Mouse (Mus musculus): ENCODE results near the gene Tbl3. TPM values are rescaled to one million over a fixed set of nuclear protein-coding genes. Genes with fewer than 3 reads are reported as not detected.
A peak's percentile ranks its signal among the peaks of the same experiment; 100 is the strongest.

The Tbl3 gene
- polyA plus RNA-seq, 1 experiment from 2014 or later: 94.5 TPM

GRCm38 (mm10) chr17:24737135-24737810, 29.8 kb upstream of the Tbl3 start:
- WGBS: 24% methylated on average over 8 of the region's 8 CpGs
- H3K4me3 ChIP-seq (replicated peaks): peak overlapping the region; percentile 68
- ATAC-seq (replicated peaks; ENCODE audit: low FRiP score): no peak
- H3K27ac ChIP-seq: 0 out of 2 replicates have a peak overlapping the region, but pooled peaks have one; percentile 81
- peaks cover 18% of the 10 kb centered on the region for H3K4me1 ChIP-seq
- H3K36me3 ChIP-seq: peaks cover 24% of the 10 kb centered on the region
- H3K9me3 ChIP-seq (replicated peaks): no peaks in the 10 kb centered on the region
- H3K27me3 ChIP-seq: no peaks in the 10 kb centered on the region
- peak overlapping the region; percentile 87 for H3K4me2 ChIP-seq
- H3K9ac ChIP-seq: peak overlapping the region; percentile 66

GRCm38 (mm10) chr17:24736330-24737051, 29.0 kb upstream of the Tbl3 start, which contains the start of gene Msrb1:
TSS of gene Msrb1 (plus strand) at chr17:24736642.
- Histone ChIP-seq H3K9me3 (replicated peaks) (no peaks in the 10 kb centered on the region), H3K27me3 (no peaks in the 10 kb centered on the region), H3K27ac (peak within 1 kb of the TSS; percentile 81), H3K9ac (peak within 1 kb of the TSS; percentile 66), H3K4me3 (replicated peaks) (peak within 1 kb of the TSS; percentile 68), H3K4me1 (peaks cover 18% of the 10 kb centered on the region), H3K4me2 (peak within 1 kb of the TSS; percentile 87), H3K36me3 (peaks cover 18% of the 10 kb centered on the region)
- peak; percentile 96 for ATAC-seq (replicated peaks; ENCODE audit: low FRiP score)
- 1% methylated on average over 29 of the region's 29 CpGs for WGBS

GRCm38 (mm10) chr17:24735446-24735845, 28.0 kb upstream of the Tbl3 start:
- H3K4me3 ChIP-seq (replicated peaks): no peak overlapping the region
- peak overlapping the region; percentile 71 for H3K27ac ChIP-seq
- peaks cover 18% of the 10 kb centered on the region for H3K4me1 ChIP-seq
- no peaks in the 10 kb centered on the region for H3K9me3 ChIP-seq (replicated peaks)
- ATAC-seq (replicated peaks; ENCODE audit: low FRiP score): no peak
- H3K36me3 ChIP-seq: peaks cover 10% of the 10 kb centered on the region
- 87% methylated on average over 7 of the region's 7 CpGs for WGBS
- peak overlapping the region; percentile 87; the same call in 1 of the 2 replicates for H3K4me2 ChIP-seq
- H3K9ac ChIP-seq: no peak overlapping the region
- H3K27me3 ChIP-seq: no peaks in the 10 kb centered on the region

GRCm38 (mm10) chr17:24734513-24734912, 27.1 kb upstream of the Tbl3 start:
- no peak overlapping the region for H3K4me3 ChIP-seq (replicated peaks)
- H3K36me3 ChIP-seq: peaks cover 2% of the 10 kb centered on the region; the same call in 1 of the 2 replicates
- H3K27ac ChIP-seq: no peak overlapping the region
- ATAC-seq (replicated peaks; ENCODE audit: low FRiP score): no peak
- H3K27me3 ChIP-seq: no peaks in the 10 kb centered on the region
- H3K4me2 ChIP-seq: no peak overlapping the region
- peaks cover 18% of the 10 kb centered on the region for H3K4me1 ChIP-seq
- WGBS: 87% methylated on average over 1 of the region's 1 CpGs
- no peaks in the 10 kb centered on the region for H3K9me3 ChIP-seq (replicated peaks)
- H3K9ac ChIP-seq: no peak overlapping the region

GRCm38 (mm10) chr17:24733434-24734050, 26.1 kb upstream of the Tbl3 start:
- Histone ChIP-seq H3K27me3 (no peaks in the 10 kb centered on the region), H3K36me3 (no peaks in the 10 kb centered on the region), H3K27ac (no peak overlapping the region), H3K4me2 (no peak overlapping the region), H3K4me3 (replicated peaks) (no peak overlapping the region), H3K4me1 (peaks cover 18% of the 10 kb centered on the region), H3K9me3 (replicated peaks) (no peaks in the 10 kb centered on the region), H3K9ac (no peak overlapping the region)
- ATAC-seq (replicated peaks; ENCODE audit: low FRiP score): no peak
- 87% methylated on average over 21 of the region's 21 CpGs for WGBS

GRCm38 (mm10) chr17:24732233-24732935, 24.9 kb upstream of the Tbl3 start:
- WGBS: 77% methylated on average over 12 of the region's 12 CpGs
- Histone ChIP-seq H3K9ac (no peak overlapping the region), H3K4me1 (peaks cover 13% of the 10 kb centered on the region), H3K4me3 (replicated peaks) (no peak overlapping the region), H3K27me3 (no peaks in the 10 kb centered on the region), H3K9me3 (replicated peaks) (no peaks in the 10 kb centered on the region), H3K27ac (no peak overlapping the region), H3K4me2 (no peak overlapping the region), H3K36me3 (no peaks in the 10 kb centered on the region)
- ATAC-seq (replicated peaks; ENCODE audit: low FRiP score): no peak

- Histone ChIP-seq H3K4me3 (replicated peaks) (no peak overlapping the region), H3K9ac (no peak overlapping the region), H3K4me2 (no peak overlapping the region), H3K27me3 (no peaks in the 10 kb centered on the region), H3K36me3 (no peaks in the 10 kb centered on the region), H3K4me1 (peaks cover 2% of the 10 kb centered on the region), H3K9me3 (replicated peaks) (no peaks in the 10 kb centered on the region), H3K27ac (no peak overlapping the region)
- 84% methylated on average over 14 of the region's 14 CpGs for WGBS
- no peak for ATAC-seq (replicated peaks; ENCODE audit: low FRiP score)
Observed at GRCm38 (mm10) chr17:24730787-24731186, 23.3 kb upstream of the Tbl3 start.

GRCm38 (mm10) chr17:24729067-24729466, 21.6 kb upstream of the Tbl3 start:
- Histone ChIP-seq H3K27me3 (no peaks in the 10 kb centered on the region), H3K4me3 (replicated peaks) (no peak overlapping the region), H3K4me1 (no peaks in the 10 kb centered on the region), H3K27ac (no peak overlapping the region), H3K4me2 (no peak overlapping the region), H3K9ac (no peak overlapping the region), H3K9me3 (replicated peaks) (no peaks in the 10 kb centered on the region), H3K36me3 (no peaks in the 10 kb centered on the region)
- no peak for ATAC-seq (replicated peaks; ENCODE audit: low FRiP score)
- 78% methylated on average over 6 of the region's 6 CpGs for WGBS

- Histone ChIP-seq H3K27ac (no peak overlapping the region), H3K4me2 (no peak overlapping the region), H3K9me3 (replicated peaks) (no peaks in the 10 kb centered on the region), H3K4me1 (peaks cover 5% of the 10 kb centered on the region), H3K36me3 (no peaks in the 10 kb centered on the region), H3K9ac (no peak overlapping the region), H3K27me3 (no peaks in the 10 kb centered on the region), H3K4me3 (replicated peaks) (no peak overlapping the region)
- 71% methylated on average over 17 of the region's 17 CpGs for WGBS
- no peak for ATAC-seq (replicated peaks; ENCODE audit: low FRiP score)
Observed at GRCm38 (mm10) chr17:24728184-24728583, 20.7 kb upstream of the Tbl3 start.

- H3K9me3 ChIP-seq (replicated peaks): no peaks in the 10 kb centered on the region
- ATAC-seq (replicated peaks; ENCODE audit: low FRiP score): no peak
- H3K4me3 ChIP-seq (replicated peaks): no peak within 1 kb of the TSS
- peaks cover 1% of the 10 kb centered on the region; the same call in 1 of the 2 replicates for H3K36me3 ChIP-seq
- no peaks in the 10 kb centered on the region for H3K27me3 ChIP-seq
- no peak within 1 kb of the TSS for H3K9ac ChIP-seq
- 60% methylated on average over 2 of the region's 2 CpGs for WGBS
- H3K4me2 ChIP-seq: no peak within 1 kb of the TSS
- H3K4me1 ChIP-seq: peaks cover 10% of the 10 kb centered on the region
- H3K27ac ChIP-seq: no peak within 1 kb of the TSS
Observed at GRCm38 (mm10) chr17:24727618-24728017, 20.2 kb upstream of the Tbl3 start, which contains the start of gene Rpl3l. TSS of gene Rpl3l (plus strand) at chr17:24727820.

GRCm38 (mm10) chr17:24725637-24726390, 18.4 kb upstream of the Tbl3 start:
- no peak for ATAC-seq (replicated peaks; ENCODE audit: low FRiP score)
- WGBS: 74% methylated on average over 3 of the region's 3 CpGs
- H3K27ac ChIP-seq: no peak overlapping the region
- H3K4me1 ChIP-seq: peaks cover 26% of the 10 kb centered on the region
- H3K9ac ChIP-seq: no peak overlapping the region
- peaks cover 16% of the 10 kb centered on the region for H3K36me3 ChIP-seq
- H3K4me2 ChIP-seq: no peak overlapping the region
- H3K9me3 ChIP-seq (replicated peaks): no peaks in the 10 kb centered on the region
- no peaks in the 10 kb centered on the region for H3K27me3 ChIP-seq
- no peak overlapping the region for H3K4me3 ChIP-seq (replicated peaks)
